Mouse (Mus musculus) heart, embryonic 15.5 days (tissue): ENCODE data around the gene Hcfc1r1. TPM values are rescaled to one million over a fixed set of nuclear protein-coding genes. Genes with fewer than 3 reads are reported as not detected.

ENCODE experiments used
- ATAC-seq: fragments of 200-750 bp; cut with Nextera tagmentation; replicated peaks from 2 replicates; pipeline ENCODE4 v1.8.0; 2017; ENCODE audit warnings: low read depth, moderate TSS enrichment; ENCODE audit not compliant: insufficient number of reproducible peaks, insufficient read depth, low FRiP score
- H3K27ac ChIP-seq: fragments of 300-500 bp; sonication (generic); 2 replicates; pipeline ENCODE4 v1.5.1; 2015; ENCODE audit warnings: mild to moderate bottlenecking, inconsistent platforms
- H3K27me3 ChIP-seq: fragments of 300-500 bp; sonication (generic); 2 replicates; pipeline ENCODE4 v1.6.1; 2015; ENCODE audit warnings: inconsistent platforms
- H3K36me3 ChIP-seq: fragments of 300-500 bp; sonication (generic); 2 replicates; pipeline ENCODE4 v1.6.1; 2015; ENCODE audit warnings: mild to moderate bottlenecking, inconsistent platforms
- H3K4me1 ChIP-seq: fragments of 300-500 bp; sonication (generic); replicated peaks from 2 replicates; pipeline ENCODE4 v1.6.1; 2015; ENCODE audit warnings: inconsistent platforms
- H3K4me2 ChIP-seq: fragments of 300-500 bp; sonication (generic); 2 replicates; pipeline ENCODE4 v1.6.1; 2015; ENCODE audit warnings: inconsistent platforms, mild to moderate bottlenecking, moderate library complexity
- H3K4me3 ChIP-seq: fragments of 300-500 bp; sonication (generic); 2 replicates; pipeline ENCODE4 v1.5.1; 2015; ENCODE audit warnings: mild to moderate bottlenecking, inconsistent platforms
- H3K9ac ChIP-seq: fragments of 300-500 bp; sonication (generic); 2 replicates; pipeline ENCODE4 v1.6.1; 2015; ENCODE audit warnings: mild to moderate bottlenecking, inconsistent platforms
- H3K9me3 ChIP-seq: fragments of 300-500 bp; sonication (generic); replicated peaks from 2 replicates; pipeline ENCODE4 v1.6.1; 2016; ENCODE audit warnings: inconsistent platforms
- WGBS: fragments of 180-500 bp; shearing (Covaris S2); methylation state at CpG from one replicate; pipeline ENCODE4 v1.1.7; 2015; ENCODE audit warnings: mixed read lengths; 5-methylcytosine and 5-hydroxymethylcytosine counted together
- polyA plus RNA-seq: library from polyadenylated mRNA; unstranded; fragments of >200 nt; fragmentation: Nextera tagmentation; extraction: Ambion mirVana; gene quantifications from 2 replicates; pipeline ENCODE4 v1.2.1, GENCODE M21; 2015

Gene Hcfc1r1
- polyA plus RNA-seq, 1 experiment from 2014 or later, result 282 TPM

DNA sequence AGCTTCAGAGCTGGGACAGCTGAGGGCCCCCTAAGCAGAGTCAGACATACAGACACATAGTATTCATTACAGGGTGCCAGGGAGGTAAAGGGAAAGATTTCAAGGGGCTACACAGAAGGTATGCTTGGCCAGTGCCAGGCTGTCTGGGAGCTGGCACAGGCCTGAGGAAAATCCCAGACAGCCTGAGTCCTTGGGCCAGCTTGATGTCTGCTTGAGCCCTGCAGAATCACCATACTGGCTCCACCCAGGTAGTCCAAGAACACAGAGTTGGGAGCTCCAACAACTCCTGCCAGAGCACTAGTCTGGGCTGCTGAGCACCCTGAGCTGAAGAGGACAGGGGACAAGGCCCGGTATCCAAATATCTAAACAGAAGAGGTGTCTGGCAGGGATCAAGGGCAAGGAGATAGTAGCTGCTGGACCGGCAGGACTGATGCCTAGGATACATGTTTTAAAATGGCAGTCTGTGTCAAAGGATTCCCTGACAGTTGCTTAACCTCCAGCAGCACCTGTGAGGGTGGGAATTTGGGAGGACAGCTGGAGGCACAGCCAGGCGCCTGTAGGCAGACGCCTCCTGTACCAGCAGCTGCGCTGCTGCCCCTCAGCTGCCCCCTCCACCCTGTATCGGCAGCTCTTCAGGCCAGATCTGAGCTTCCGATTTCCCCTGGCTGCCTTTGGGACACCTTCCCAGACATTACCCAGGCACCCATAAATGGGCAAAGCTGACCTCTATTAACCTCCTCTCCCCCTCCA is 49.2 kb downstream of the Hcfc1r1 start, which contains the start of gene 1520401A03Rik:
Gene 1520401A03Rik, minus strand, starts transcription at position 408 of the 750 bp plus-strand sequence.
- H3K9ac ChIP-seq, result no peak within 1 kb of the TSS
- WGBS, result 56% methylated on average over 7 of the region's 7 CpGs
- no peaks in the 10 kb centered on the region for H3K36me3 ChIP-seq

More for the DNA sequence above, 49.2 kb downstream of the Hcfc1r1 start, which contains the start of gene 1520401A03Rik:
- H3K4me3 ChIP-seq, result no peak within 1 kb of the TSS
- 0 out of 2 replicates have a peak, but pooled peaks cover 3% of the 10 kb centered on the region for H3K27me3 ChIP-seq
- H3K4me2 ChIP-seq, result no peak within 1 kb of the TSS
- H3K27ac ChIP-seq, result no peak within 1 kb of the TSS
- H3K4me1 ChIP-seq, result peaks cover 14% of the 10 kb centered on the region
- no peak for ATAC-seq
- H3K9me3 ChIP-seq, result no peaks in the 10 kb centered on the region

Other genes with a start within 250 kb of the Hcfc1r1 start
- not detected in 2 replicates for gene Vmn2r117, start 193.9 kb upstream of the Hcfc1r1 start, polyA plus RNA-seq
- gene Zfp213, start 109.4 kb upstream of the Hcfc1r1 start, polyA plus RNA-seq, result 10.9 and 14.4 TPM in 2 replicates
- gene Zfp13, start 74.1 kb upstream of the Hcfc1r1 start, polyA plus RNA-seq, result 6.7 and 8.3 TPM in 2 replicates
- 0.06 TPM in 1 of 2 replicates, not detected in the other for gene Zscan10, start 72.7 kb upstream of the Hcfc1r1 start, polyA plus RNA-seq
- 0.38 and 0.48 TPM in 2 replicates for gene Mmp25, start 28.3 kb upstream of the Hcfc1r1 start, polyA plus RNA-seq
- 0.35 and 0.39 TPM in 2 replicates for gene Bicdl2, start 13.1 kb upstream of the Hcfc1r1 start, polyA plus RNA-seq
- 29.4 and 36.8 TPM in 2 replicates for gene Thoc6, start 286 bp downstream of the Hcfc1r1 start, polyA plus RNA-seq
- 107 and 116 TPM in 2 replicates for gene Tnfrsf12a, start 3.9 kb downstream of the Hcfc1r1 start, polyA plus RNA-seq
- 4.5 and 12.9 TPM in 2 replicates for gene Cldn6, start 5.7 kb downstream of the Hcfc1r1 start, polyA plus RNA-seq
- 0.09 and 0.68 TPM in 2 replicates for gene Cldn9, start 10.4 kb downstream of the Hcfc1r1 start, polyA plus RNA-seq
- gene 1520401A03Rik, start 49.2 kb downstream of the Hcfc1r1 start, polyA plus RNA-seq, result not detected in 2 replicates
- gene Pkmyt1, start 52.7 kb downstream of the Hcfc1r1 start, polyA plus RNA-seq, result 22.4 and 37.6 TPM in 2 replicates
- 13.5 and 18.7 TPM in 2 replicates for gene Paqr4, start 67.3 kb downstream of the Hcfc1r1 start, polyA plus RNA-seq
- gene Kremen2, start 72.2 kb downstream of the Hcfc1r1 start, polyA plus RNA-seq, result 0.28 and 3.3 TPM in 2 replicates
- gene Flywch1, start 98.0 kb downstream of the Hcfc1r1 start, polyA plus RNA-seq, result 36.5 and 47.5 TPM in 2 replicates
- 4.8 and 9.1 TPM in 2 replicates for gene Flywch2, start 112.5 kb downstream of the Hcfc1r1 start, polyA plus RNA-seq
- gene Srrm2, start 116.9 kb downstream of the Hcfc1r1 start, polyA plus RNA-seq, result 315 and 320 TPM in 2 replicates
- gene Elob, start 155.5 kb downstream of the Hcfc1r1 start, polyA plus RNA-seq, result 782 and 921 TPM in 2 replicates
- 0.13 TPM in 1 of 2 replicates, not detected in the other for gene Prss33, start 162.5 kb downstream of the Hcfc1r1 start, polyA plus RNA-seq
- gene Prss32, start 170.3 kb downstream of the Hcfc1r1 start, polyA plus RNA-seq, result not detected in 2 replicates
- gene Prss41, start 170.6 kb downstream of the Hcfc1r1 start, polyA plus RNA-seq, result 0.06 and 0.33 TPM in 2 replicates
- not detected in 2 replicates for gene Prss21, start 194.5 kb downstream of the Hcfc1r1 start, polyA plus RNA-seq
- gene Dcpp1, start 207.3 kb downstream of the Hcfc1r1 start, polyA plus RNA-seq, result not detected in 2 replicates
- not detected in 2 replicates for gene Dcpp2, start 207.3 kb downstream of the Hcfc1r1 start, polyA plus RNA-seq
- not detected in 2 replicates for gene Dcpp3, start 243.9 kb downstream of the Hcfc1r1 start, polyA plus RNA-seq